Mouse (Mus musculus) brain, adult 2 months (tissue): ENCODE data around the gene Mettl11b.
"Not testable (repeated sequence)": the region's sequence is repeated elsewhere in the genome, so short reads cannot be mapped to it uniquely, and the experiment has no call there.

Experiments
- DNase-seq: peaks from one replicate; pipeline ENCODE4 v3.0.0; 2011; ENCODE audit warnings: low read depth, low spot score

The Mettl11b gene

DNA sequence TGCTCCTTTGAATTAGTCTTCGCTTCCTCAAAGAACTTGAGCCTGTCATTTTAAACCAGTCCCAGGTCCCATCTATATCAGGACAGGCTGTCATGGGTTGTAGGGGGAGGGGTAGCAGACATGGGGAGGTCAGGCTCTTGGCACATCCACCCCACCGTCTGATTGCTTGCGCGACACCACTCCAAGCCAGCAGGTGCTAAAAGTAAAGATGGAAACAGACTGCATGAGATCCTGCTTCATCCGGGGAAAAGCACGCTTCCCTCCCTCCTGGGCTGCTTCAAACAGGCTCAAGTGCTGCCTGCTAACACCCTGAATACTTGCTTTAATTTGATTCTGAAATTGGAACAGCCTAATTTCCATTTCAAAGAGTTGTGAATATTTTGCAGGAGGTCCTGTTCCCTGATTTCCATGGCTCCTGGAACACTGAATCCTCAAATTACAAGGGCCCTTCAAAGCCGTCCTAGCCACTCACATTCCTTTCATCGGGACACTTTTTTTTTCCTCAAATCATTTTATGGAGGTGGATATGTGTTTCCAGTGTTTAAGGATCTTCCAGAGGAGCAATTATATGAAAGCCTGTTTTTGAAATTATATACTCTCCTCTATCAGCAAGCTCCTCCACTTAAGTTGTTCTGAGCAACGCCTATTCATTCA, at the start of gene Mettl11b:
Mettl11b (minus strand) TSS at position 127 of the 654 bp plus-strand sequence.
- peak; percentile 43 for DNase-seq

DNA sequence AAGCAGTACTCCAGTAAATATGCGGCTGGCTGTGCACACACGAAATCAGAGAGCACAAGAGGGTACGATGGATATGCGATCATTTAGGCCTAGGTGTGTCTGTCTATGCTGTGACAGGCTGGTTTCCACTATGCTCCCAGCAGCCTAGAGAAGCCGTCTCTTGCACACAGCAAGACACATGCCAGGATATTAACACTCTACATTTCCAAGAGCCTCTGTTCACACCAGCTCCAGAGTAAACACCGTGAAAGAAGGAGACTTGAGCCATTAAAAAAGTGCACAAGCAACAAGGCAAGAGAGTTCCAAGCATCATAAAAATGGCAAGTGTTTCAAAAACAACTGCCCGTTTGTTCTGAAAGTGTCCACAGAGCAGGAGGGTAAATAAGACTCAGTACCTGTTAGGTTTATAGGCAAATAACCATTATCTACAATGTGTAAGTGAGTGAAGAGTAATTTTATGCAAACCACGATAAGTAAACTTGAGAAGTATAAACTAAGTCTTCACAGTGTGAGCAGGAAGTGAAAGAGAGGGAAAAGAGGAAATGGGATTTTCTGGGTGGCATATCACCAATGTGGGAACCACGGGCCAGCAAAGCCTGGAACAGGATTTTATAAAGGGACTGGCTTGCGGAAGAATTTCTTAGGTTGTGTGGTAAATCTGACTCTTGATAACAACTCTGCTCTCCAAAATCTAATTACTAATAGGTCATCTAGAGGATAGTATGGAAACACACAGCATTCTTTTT, 32.6 kb upstream of the Mettl11b start:
- no peak for DNase-seq

DNA sequence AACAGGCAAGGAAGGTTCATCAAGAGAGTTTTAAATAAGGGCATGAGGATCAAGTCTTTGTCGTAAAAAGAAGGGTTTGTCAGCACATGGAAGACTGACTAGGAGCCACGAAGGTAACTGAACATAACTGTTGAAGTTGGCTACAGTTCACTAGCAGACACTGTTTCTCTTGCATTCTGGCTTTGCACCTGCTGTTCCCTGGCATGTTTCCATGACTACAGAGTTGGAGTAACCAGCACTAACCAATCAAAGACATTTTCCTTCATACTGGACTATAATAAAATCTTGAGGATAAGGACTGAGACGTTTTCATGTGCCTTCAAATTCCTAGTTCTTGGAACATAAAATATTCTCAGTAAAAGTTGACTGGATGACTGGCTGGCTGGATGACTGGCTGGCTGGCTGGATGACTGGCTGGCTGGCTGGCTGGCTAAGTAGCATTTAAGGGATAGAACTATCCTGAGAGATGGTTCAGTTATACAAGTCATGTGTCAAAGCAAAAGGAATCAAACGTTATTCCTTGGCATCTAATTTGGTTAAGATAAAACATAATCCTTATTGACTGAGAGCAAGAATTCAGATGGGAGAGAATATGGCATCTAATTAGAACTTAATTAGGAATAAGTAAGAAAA, 26.4 kb upstream of the Mettl11b start:
- DNase-seq, result peak; percentile 12

DNA sequence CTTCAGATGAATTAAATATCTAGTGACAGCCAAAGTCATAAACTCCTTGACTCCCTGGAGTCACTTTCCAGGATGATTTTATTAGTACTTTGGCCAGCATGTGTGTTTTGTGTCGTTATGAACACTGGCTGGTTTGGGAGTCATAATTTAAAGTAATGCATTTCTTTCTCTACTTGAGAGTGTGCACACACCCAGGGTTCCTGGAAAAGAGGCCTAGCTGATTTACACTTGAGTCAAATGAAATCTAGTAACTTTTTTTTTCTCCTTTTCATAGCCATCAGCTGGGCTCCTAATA, 12.2 kb upstream of the Mettl11b start:
- no peak for DNase-seq

DNA sequence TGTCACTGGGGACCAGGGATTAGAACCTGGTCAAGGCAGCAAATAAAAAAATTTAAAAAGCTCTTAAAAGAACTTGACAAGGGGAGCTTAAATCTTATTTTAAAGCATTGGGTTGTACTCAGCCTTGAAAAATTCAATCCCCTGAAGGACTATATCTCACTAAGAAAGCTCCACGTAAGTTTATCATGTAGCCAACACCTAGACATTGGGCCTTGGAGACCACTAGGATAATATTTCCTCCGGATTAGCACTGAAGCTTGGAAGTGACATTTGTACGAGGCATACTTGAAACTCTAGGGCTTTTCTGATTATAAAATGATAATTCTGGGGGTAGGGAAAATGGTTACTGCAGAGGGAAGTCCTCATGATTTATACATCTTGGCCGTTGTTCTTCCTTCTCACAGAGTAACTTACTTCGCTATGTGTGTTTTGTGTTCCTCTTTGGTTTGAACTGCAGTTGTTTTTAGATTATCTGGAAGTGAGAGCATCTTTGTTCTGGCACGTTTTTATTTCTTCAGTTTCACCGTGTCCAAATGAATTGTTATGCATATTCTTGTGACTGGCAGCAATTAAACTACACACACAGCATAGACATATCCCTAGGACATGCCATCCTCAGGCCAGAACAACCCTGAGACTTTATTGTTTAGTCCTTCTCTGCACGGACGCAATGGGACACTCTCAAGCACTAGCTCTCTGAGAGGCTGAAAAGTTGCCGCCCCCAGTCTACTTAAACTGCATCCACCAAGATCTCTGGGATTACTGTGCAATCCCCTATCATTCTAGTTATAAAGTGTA, 11.6 kb upstream of the Mettl11b start:
- DNase-seq, result no peak

DNA sequence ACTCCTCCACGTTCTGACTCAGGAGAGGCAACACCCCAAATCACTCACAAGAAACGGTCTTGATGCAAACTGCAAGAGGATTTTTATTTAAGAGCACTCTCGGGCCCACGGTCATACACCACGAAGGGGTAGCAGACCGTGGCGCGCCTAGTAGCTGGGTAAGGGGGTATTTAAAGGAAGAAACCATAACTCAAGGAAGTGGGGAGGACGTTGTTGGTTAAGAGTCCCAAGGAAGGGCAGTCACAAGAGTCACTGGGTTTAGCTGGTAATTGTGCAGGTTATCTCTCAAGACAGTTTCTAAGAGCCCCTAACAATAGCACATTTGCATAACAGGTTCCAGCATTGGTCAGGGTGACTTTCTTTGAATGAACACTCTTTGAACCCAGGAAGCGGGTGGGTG, 6.1 kb upstream of the Mettl11b start:
- DNase-seq, result not testable (repeated sequence)

DNA sequence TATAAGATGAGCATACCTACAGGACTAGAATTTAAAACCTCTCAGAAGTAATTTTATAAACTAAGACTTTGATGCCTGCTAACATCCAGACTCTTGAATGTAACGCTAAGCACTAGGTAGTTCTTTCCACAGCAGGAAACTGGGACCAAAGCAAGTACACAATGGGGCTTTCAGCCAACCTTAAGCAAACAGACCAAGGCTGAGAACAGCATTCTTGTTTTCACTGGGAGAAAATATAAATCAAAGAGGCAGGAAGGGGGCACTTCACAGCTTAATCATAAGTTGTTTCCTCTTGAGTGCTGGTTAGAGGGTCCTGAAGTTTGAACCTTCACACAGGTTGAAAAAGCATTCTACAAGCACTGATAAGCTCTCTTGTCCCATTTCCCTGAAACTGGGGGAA, 1.1 kb downstream of the Mettl11b start:
- DNase-seq, result no peak

DNA sequence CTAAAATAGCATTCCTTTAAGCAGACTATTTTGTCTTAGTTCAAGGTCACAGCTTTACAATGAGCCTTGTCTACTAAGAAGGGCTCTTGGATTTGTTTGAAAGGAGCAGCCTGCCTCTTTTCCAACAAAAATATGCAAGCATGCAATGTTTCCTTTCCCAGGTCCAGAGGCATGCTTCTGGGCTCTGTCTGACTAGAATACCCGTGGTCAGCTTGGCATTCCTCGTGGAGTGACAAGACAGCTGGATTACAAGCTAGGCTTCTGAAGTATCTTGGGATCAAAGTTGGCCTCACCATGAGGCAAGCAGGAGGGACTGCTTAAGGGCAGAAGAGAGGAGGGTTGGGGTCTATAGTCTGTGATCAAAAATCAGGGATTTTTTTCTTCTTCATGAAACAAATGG, 16.4 kb downstream of the Mettl11b start:
- DNase-seq, result no peak

DNA sequence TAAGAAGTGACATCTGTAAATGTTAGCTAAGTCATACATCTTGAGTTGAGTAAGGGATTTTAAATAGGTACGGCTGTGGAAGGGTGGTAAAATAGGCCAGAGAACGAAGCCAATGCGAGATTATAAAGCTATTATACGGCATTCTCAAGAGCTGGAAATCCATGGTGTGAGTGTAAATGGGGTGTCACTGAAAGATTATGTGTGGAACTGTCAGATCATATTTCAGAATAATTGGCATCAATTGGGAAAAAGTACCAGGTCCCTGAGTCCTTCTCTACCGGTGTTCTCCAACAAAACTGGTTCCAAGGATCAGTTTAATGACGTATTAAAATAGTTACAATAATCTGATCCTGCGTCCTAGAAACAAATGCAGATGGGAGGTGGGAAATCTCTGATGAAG, 24.5 kb downstream of the Mettl11b start:
- DNase-seq, result no peak

DNA sequence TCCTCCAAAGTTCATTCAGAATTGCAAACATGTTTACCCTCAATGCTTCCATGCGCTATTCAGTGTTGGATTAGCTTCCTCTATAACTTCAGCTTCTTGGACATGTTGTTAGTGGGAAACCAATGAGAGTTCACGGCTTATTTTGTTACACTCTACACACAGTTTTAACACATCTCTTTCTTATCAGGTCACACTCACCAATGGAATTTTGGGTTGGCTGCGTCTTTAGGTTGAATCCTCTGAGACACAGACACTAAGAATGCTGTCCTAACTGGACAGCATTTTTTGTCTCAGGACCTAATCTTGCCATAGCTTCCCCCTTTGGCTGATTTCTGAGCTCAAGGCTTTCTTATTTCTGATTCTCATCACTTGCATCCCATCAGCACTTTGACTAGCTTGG, 25.3 kb downstream of the Mettl11b start:
- no peak for DNase-seq

DNA sequence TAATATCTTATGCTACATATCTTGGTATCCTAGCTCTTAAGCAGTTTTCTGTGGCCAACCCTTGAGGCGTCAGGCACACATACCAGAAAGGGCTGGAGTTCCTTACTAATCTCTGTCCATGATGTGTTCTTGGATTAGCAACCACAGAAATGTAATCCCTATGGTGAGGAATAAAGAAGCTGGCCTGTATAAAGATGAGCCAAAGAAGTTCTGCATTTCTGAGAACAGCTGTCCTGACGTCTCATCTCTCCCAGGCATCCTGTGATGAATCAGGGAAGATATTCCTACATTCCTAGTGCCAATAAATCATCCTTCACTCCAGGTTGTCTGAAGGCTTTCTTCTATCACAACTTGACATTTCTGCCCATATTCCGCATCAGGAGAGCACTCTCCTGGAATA, 33.2 kb downstream of the Mettl11b start:
- DNase-seq, result no peak

DNA sequence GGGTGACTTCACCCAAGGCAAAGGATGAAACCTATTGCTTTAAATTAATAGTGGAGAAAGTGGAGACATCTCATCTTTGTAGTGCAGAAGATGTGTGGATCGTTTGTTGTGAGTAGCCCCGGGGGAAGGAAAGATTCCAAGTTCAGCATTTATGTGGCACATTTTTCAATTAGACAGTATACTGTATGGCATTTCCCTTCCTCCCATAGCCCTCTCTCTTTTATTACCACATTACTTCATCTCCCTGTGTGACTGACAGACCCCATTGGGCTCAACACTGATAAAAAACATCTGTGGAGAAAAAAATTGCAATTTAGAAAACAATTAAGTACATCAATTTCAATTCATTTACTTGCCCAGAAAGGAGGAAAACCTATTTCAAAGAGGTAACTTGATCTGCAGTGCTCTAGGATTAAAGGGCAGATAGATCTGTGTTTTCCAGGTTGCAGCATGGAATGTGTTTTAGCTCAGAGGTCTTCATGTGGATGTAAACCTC, 42.0 kb downstream of the Mettl11b start:
- no peak for DNase-seq

DNA sequence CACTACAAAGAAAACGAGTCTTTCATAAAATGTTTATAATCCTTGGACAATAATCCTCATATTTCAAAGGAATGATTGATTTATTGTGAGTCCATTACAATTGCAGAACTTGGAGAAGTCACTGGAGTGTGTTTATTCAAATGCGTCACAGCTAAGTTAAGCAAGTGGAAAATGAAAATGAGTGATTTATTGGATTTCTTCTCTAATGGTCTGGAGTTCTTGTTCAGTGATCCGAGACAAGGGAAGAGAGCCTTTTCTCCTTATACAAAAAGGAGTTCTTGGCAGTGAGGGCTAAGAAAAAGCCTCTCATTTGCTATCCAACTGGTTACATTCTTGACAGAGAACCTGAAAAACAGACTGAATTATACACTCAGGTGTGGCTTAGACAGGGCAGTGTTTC, 42.9 kb downstream of the Mettl11b start:
- DNase-seq, result no peak

DNA sequence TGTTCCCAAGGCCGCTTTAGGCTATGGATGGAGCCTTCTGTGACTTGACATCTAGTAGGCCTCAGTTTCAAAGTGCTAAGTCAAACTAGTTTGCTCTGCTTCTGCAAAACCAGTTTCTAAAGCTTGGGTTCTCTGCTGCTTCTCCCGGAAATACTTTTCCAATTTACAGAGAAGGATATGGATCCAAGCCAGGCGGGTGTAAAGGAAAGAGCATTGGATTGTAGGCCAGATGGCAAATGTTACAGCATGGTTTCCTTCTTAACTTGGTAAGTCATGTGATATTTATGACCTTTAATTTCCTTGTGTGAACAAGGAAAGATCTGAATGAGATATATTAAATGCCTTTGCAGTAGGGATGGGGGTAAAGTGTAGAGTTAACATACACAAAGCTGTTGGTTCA, 52.2 kb downstream of the Mettl11b start:
- DNase-seq, result no peak

DNA sequence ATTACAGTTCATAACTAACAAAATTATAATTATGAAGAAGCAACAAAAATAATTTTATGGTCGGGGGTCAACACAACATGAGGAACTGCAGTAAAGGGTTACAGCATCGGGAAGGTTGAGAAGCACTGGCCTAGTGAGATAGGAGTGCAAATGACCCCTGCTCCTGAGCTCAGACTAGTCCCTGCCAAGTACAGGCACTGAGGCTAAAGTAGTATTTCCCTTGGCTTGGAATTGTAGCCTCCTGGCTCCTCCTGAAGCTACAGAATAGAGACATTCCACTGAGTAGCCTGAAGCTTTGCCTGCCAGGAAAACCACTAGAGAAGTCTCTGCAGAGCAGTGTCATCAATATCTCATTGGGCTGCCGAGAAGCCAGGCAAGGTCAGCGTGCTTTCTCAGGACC, 53.7 kb downstream of the Mettl11b start:
- DNase-seq, result no peak

DNA sequence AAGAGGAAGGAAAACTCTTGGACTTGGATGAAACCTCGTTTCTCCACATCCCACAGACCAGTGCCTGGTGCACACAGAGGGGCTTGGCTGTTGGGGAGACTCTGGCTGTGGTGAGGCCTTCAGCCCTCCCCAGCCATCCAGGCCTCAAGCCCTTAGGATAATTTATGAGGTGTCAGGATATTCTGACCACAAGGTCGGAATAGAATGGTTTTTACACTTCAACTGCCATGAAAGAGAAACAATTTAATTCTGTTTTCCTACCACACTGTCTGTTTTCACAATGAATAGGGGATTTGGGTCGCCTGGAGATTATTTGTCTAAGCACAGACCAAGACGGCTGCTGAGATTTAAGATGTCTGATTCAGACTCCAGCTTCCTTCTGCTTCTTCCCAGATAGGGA, 54.3 kb downstream of the Mettl11b start:
- DNase-seq, result no peak

DNA sequence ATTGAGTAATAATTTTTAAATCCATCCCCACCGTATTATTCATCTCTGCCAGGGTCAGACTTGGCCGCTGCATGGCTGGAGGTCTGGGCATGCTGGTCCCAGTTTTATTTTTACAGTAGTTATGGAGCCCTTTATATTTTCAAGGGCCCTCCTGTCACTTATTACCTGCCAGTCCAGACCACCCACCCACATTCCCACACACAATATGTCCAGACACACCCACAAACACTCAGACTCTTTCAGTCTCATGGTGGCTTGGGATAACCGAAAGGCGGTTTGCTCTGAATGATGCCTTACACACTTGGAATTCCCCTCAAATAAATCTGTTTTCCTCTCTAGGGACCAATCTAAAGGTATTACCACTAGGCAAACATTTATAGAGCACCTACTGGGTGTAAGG, 55.1 kb downstream of the Mettl11b start:
- DNase-seq, result no peak

DNA sequence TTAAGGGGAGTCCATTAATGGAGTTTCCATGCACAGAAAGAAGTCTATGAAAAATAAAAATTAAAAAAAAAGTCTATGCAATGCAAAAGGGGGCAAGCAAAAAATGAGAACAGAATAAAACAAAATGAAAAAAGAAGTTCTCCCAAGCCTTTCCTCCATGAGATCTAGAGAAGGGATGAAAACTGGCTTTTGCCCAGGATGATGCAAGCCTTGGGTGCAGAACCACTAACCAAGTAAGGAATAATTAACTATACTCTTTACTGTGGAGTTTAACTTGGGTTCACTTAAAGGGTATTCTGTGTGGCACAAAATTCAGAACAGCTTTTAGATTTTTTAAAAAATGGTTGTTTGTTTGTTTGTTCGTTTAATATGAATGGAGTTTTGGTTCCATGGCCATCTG, 62.6 kb downstream of the Mettl11b start:
- no peak for DNase-seq

DNA sequence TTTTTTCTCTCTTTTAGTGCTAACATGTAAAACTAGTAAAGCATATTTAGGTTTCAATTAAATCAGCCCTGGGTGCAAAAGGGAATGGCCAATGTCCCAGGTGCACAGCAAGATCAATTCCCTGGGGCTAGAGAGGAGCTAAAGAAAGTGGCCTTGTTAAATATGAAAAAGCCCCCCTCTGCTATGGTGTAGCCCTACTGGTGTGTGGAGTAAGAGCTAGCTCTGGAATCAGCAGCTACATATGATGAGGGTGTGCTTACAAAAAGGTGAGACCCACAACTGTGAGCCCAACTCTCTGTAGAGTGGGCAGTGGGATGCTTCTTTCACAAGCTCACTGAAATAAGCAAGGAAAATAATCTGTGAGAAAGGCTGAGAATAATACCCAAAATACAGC, 66.5 kb downstream of the Mettl11b start:
- no peak for DNase-seq

DNA sequence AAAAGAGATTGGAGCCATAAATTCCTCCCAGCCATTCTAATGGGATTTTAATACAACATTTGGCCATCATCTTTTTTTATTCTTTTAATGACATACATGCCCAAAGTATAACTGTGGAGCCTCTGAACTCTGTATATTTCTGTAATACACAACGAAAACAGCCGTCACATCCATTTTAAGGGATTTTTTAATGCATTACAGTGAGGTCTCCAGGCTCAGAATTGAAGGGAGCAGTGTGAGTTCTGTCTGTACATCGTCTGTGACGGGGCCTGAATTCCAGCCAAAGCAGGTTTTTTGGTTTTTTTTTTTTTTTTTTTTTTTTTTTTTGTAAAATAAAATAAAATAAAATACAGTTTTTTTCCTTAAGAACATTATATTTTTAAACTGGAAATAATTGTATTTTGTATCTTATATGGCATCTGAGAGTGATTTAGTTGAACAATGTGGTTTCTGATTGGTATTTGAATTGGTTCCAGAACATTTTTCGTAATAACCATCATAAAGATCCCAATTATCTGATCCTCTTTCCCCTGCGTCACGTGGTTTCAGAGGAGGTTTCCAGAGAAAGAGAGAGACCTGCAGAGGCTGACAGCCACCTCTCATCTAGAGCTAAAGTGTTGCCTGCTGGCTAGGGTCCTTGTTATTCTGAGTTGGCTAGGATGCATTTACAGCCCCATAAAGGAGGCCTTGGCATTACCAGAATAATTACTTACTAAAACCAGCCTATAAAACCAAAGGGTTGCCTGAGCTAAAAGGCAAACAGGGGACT, 67.1 kb downstream of the Mettl11b start:
- no peak for DNase-seq

DNA sequence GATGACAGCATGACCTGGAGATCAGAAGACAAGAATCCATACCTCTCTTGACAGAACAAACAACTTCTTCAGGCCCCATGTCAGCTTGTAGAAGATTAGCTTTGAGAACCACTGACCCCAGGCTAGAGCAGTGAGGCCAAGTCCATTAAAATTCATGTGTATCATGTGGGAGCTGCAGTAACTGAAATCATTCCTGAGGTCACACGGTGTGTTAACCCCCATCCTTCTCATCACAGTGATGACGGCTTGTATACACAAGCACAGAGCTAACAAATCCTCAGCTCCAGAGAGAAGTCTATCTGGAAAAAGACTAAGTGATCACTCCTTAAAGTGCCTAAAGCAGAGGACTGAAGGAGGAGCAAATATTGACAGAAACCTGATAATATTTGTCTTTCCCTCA, 68.0 kb downstream of the Mettl11b start:
- no peak for DNase-seq

DNA sequence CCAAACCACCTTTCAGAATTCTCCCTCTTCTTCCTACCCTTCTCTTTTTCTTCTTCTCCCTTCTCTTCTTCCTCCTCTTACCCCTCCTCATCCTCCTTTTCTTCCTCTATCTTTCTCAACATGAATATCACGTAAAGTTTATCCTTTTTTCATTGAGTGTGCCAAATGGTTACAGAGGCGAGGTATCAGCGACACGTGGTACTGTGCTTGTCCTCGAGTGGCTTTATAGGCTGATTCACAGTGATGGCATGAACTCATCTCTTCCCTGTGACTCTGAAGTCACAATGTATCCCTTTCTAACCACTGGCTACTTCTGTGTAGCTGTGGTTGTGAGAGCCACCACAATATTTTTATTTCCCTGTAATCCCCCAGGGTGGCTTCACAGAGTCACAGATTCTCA, 68.6 kb downstream of the Mettl11b start:
- no peak for DNase-seq
